18 mouse cellular contexts compared by ENCODE assay signal in genomic region chr2:167127404-167127803, GRCm38 (mm10).
DNase-seq lines count a peak whose midpoint lies in the region; ATAC-seq and TF ChIP-seq lines count a peak whose summit lies in the region.
"Had no signal": no experiment of that assay in that cellular context is flagged by ENCODE, and none has a peak within 500 bp of the region (broad histone marks: within the 10 kb centered on the region; RNA-seq: fewer than 3 reads in every experiment).

No protein-coding gene starts in this region.

- H3K4me2 ChIP-seq in hindbrain, embryonic 13.5 days: no peak overlapping the region
- H3K4me2 ChIP-seq: liver, embryonic 13.5 days; midbrain, embryonic 15.5 days; stomach, embryonic 15.5 days had no signal

- H3K9me3 ChIP-seq in hindbrain, embryonic 13.5 days: no peaks in the 10 kb centered on the region
- H3K9me3 ChIP-seq: limb, embryonic 10.5 days; liver, embryonic 13.5 days; midbrain, embryonic 15.5 days; stomach, embryonic 15.5 days had no signal

- 86% methylated on average over 5 of the region's 5 CpGs for WGBS in hindbrain, embryonic 13.5 days

- H3K4me1 ChIP-seq in hindbrain, embryonic 13.5 days (replicated peaks): peaks cover 61% of the 10 kb centered on the region

- no peaks in the 10 kb centered on the region for H3K27me3 ChIP-seq in hindbrain, embryonic 13.5 days
- H3K27me3 ChIP-seq: midbrain, embryonic 15.5 days; stomach, embryonic 15.5 days had no signal

- H3K9ac ChIP-seq in hindbrain, embryonic 13.5 days: no peak overlapping the region
- H3K9ac ChIP-seq: liver, embryonic 13.5 days; midbrain, embryonic 15.5 days; stomach, embryonic 15.5 days had no signal

- TF ChIP-seq CTCF in layer of hippocampus, adult 2 months (conservative IDR thresholded peaks at IDR 0.05): no peak

- no peak overlapping the region for H3K4me3 ChIP-seq in layer of hippocampus, adult 2 months
- H3K4me3 ChIP-seq in hindbrain, embryonic 13.5 days: no peak overlapping the region
- H3K4me3 ChIP-seq: limb, embryonic 10.5 days; liver, embryonic 13.5 days; midbrain, embryonic 15.5 days; stomach, embryonic 15.5 days had no signal

- no peaks in the 10 kb centered on the region for H3K36me3 ChIP-seq in hindbrain, embryonic 13.5 days
- H3K36me3 ChIP-seq: limb, embryonic 10.5 days; liver, embryonic 13.5 days; midbrain, embryonic 15.5 days; stomach, embryonic 15.5 days had no signal

- no peak for DNase-seq in layer of hippocampus, adult 2 months (ENCODE audit: low spot score in 2 of 2)
- DNase-seq in layer of hippocampus, adult 18-20 months (ENCODE audit: low spot score in 2 of 2): no peak
- peak; percentile 41 to 58 for DNase-seq in heart, adult 9 months (ENCODE audit: low spot score in 2 of 2)
- DNase-seq in heart, postnatal 36 days: peak; percentile 29 to 45
- DNase-seq in lung, postnatal 36 days: peak; percentile 25
- no peak for DNase-seq in urinary bladder, postnatal 14 days (ENCODE audit: low spot score)
- no peak for DNase-seq in gastrocnemius, adult 8-10 months (ENCODE audit: low spot score in 2 of 2)
- DNase-seq: adrenal gland, adult 8-10 months; cerebellum, adult 8-10 months; layer of hippocampus, postnatal 36 days; liver, embryonic 13.5 days; right cerebral cortex, postnatal 4 days; thymus, postnatal 4 days had no signal

- intact Hi-C loops in heart, postnatal 36 days (cut with DNase I): no loop called here

- ATAC-seq in hindbrain, embryonic 13.5 days (ENCODE audit: low FRiP score): no peak
- ATAC-seq: CD4-positive, CD25-positive, alpha-beta regulatory T cell, adult 4 months; midbrain, embryonic 15.5 days had no signal

- H3K27ac ChIP-seq in layer of hippocampus, adult 2 months: 0 out of 2 replicates have a peak overlapping the region, but pooled peaks have one; percentile 47
- no peak overlapping the region for H3K27ac ChIP-seq in hindbrain, embryonic 13.5 days
- H3K27ac ChIP-seq: limb, embryonic 10.5 days; liver, embryonic 13.5 days; midbrain, embryonic 15.5 days had no signal

Comparison
In these comparisons a context has a peak if more than half of its experiments do, and no peak if none do; other contexts are left out.
1. DNase-seq: peak in heart, adult 9 months (2 of 2), heart, postnatal 36 days (2 of 2) and lung, postnatal 36 days (single experiment); none in layer of hippocampus, adult 2 months (0 of 2), layer of hippocampus, adult 18-20 months (0 of 2), urinary bladder, postnatal 14 days (single experiment) and gastrocnemius, adult 8-10 months (0 of 2).